Mouse (Mus musculus) C2C12 (cell line): Measurements from ENCODE around the gene Gm20388.
"Not testable (repeated sequence)": the region's sequence is repeated elsewhere in the genome, so short reads cannot be mapped to it uniquely, and the experiment has no call there.

Source experiments
- CEBPB ChIP-seq: IDR thresholded peaks from one replicate; pipeline ENCODE4 v1.6.1; 2011; ENCODE audit warnings: low read depth, mild to moderate bottlenecking, control low read depth, moderate library complexity
- CTCF ChIP-seq: IDR thresholded peaks from one replicate; pipeline ENCODE4 v1.5.1; 2011; ENCODE audit not compliant: control insufficient read depth, insufficient read depth, insufficient read length
- FOSL1 ChIP-seq: IDR thresholded peaks from one replicate; pipeline ENCODE4 v1.8.0; 2011; ENCODE audit warnings: mild to moderate bottlenecking, low read length; ENCODE audit not compliant: poor library complexity, insufficient read depth, severe bottlenecking
- MAX ChIP-seq: IDR thresholded peaks from one replicate; pipeline ENCODE4 v1.6.1; 2011; ENCODE audit warnings: mild to moderate bottlenecking, control low read depth
- MYOD1 ChIP-seq: IDR thresholded peaks from one replicate; pipeline ENCODE4 v1.6.1; 2011; ENCODE audit warnings: low read depth; ENCODE audit not compliant: control insufficient read depth, insufficient read length
- MYOG ChIP-seq: IDR thresholded peaks from one replicate; pipeline ENCODE4 v1.6.1; 2011; ENCODE audit not compliant: control insufficient read depth, insufficient read length; ENCODE audit errors: extremely low read depth
- USF1 ChIP-seq: IDR thresholded peaks from one replicate; pipeline ENCODE4 v1.6.1; 2011; ENCODE audit warnings: low read depth, mild to moderate bottlenecking, control low read depth, moderate library complexity

DNA sequence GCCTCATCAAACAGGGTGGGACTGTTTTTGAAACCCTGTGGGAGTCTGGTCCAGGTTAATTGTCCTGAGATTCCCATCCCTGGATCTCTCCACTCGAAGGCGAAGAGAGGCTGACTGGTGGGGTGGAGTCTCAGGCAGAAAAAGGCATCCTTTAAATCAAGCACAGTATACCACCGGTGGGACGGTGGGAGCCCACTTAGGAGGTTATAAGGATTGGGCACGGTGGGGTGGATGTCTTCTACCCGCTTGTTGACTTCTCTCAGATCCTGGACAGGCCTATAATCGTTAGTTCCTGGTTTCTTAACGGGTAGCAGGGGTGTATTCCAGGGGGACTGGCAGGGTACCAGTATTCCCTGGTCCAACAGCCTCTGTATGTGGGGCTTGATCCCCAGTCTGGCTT lies 3520.3 kb downstream of the Gm20388 start:
- TF ChIP-seq CTCF, MYOG, USF1, MAX, MYOD1, CEBPB, FOSL1: not testable (repeated sequence)
